Mouse (Mus musculus) c-Kit-positive CD71-positive TER-119-positive erythroid progenitor cells, embryonic 14.5 days (primary cell): Measurements from ENCODE around the gene Vps50.
"Not testable (repeated sequence)": the region's sequence is repeated elsewhere in the genome, so short reads cannot be mapped to it uniquely, and the experiment has no call there.

ENCODE experiments used
- DNase-seq: peaks from one replicate; pipeline ENCODE4 v3.0.0-alpha.2; 2013; ENCODE audit warnings: low spot score

The Vps50 gene

DNA sequence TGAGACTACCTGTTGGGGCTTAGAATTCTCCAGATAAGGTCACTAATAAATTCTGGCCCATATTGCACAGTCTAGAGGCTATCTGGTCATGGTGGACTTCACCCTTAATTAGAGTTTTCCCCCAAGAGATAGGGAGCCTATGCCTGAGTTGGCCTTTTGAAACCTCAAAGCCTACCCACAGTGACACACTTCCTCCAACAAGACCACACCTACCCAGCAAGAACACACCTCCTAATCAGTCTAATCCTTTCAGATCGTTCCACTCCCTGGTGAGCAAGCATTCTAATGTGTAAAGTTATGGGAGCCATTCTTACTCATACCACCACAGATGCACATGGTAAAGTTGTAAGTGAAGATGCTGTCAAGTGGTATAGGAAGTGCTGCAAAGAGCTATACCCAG lies 37.9 kb downstream of the Vps50 start:
- peak; percentile 3 for DNase-seq

DNA sequence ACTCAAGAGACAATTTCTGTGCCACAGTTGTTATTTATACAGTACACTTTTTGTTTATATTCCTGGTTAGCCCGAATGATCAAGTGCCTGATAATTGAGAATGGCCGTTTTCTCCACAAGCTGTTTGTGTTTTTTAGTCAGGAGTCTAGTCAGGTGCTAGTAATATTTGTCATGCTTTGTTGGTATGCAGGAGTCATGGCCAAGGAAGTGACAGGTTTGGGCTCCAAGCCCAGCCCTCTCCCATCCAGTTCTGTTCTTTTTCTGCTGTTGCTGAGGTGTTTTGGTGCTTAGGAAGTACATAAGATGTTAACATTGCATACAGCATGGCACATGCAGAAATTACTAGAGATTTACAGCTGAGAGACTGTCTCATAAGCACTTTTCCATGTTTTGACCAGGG lies 41.3 kb downstream of the Vps50 start:
- no peak for DNase-seq

DNA sequence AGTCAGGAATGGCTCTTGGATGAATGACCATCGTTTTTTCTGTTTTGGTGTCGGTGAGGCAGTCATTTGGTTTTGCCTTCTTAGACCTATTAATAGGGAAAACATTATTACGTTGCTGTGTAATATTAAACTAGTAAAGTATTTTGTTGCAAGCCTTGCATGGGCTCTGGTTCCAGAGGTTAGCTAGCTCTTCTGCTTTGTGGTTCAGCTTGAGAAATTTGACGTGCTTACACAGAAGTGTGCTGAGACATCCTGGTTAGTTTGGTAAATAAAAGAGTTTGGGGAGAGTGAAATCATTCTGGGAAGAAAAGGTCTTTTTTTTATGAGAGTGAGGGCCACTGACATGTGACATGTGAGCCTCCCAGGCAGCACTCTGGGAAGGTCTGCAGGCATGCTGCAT lies 45.7 kb downstream of the Vps50 start:
- no peak for DNase-seq

DNA sequence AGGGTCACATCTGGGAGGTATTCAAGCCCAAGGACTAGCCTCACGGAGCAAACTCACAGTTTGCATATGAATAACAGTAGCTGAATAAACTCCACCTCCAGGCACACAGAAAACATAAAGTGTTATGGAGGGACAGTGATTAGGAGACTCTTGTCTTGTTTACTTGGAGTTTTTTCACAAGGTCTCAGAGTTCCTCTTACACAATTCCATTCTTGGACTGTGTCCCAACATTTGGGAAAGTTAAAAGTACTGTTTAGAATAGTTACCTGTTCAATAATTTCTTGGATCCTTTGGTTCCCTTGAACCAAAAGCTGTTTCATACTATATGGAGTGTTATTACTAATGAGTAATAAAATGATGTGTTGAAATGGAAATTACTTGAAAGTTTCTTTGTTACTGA lies 46.8 kb downstream of the Vps50 start:
- DNase-seq: no peak

DNA sequence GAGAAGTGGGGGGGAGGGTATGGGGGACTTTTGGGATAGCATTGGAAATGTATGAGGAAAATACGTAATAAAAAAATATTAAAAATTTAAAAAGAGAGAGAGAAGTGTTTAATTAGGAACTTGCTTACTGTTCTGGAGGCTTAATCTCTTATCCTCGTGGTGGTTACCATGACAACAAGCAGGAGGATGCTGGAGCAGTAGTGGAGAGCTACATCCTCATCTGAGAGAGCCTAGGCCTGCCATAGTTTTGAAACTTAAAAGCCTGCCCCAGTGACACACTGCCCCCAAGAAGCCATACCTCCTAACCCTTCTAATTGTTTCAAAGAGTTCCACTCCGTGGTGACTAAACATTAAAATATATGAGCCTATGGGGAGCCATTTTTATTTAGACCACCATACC lies 50.8 kb downstream of the Vps50 start:
- DNase-seq: no peak

DNA sequence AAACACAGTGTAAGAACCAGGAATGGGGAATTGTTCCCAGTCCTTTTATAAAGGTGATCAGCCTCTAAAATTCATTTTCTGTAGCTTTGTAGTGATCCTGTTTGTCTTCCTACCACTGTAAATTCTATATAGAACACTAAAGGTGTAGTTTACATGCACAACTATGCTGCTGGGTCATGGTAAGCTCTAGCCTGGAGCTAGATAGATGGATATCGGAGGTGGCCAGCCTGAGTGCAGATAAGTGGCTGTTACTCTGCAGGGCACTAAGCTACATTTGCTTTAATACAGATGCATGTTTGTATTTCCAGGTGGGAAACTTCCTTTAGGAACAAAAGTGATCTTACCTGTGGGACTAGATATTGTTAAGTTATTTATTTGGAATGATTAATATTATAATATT lies 51.8 kb downstream of the Vps50 start:
- no peak for DNase-seq

DNA sequence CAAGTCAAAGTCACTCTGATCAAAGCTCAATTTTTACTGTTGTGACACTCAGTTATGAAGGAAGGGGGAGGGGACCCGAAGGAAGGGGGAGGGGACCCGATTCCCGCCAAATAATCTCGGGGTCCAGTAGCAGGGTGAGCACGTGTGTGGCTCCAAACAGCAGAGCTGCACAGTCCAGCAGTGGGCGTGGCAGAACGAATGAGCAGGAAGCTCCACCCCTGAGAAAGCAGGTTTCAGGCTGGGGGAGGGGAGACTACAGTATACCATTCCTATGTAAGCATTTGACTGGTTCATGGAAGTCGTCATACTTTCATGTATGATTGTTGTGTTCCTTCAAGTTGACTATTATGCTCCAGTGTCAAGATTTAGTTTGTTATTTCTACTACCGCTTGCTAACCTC lies 54.5 kb downstream of the Vps50 start:
- DNase-seq: not testable (repeated sequence)

DNA sequence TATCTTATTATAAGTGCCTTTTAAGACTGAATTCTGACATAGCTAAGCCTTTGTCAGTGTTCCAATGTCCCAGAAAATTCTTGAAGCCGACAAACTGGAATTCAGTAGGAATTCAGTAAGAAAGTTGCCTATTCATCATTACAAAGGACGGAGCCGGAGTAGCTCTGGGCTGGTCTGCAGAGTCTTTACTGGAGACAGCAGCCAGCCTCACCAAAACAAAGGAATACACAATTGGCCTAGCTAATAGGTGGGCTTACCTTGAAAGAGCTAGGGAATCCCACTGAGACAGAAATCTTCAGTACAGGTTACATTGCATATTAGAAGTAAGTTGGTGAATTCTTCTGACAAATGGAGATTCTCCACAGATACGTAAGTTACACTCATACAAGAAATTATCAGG lies 59.0 kb downstream of the Vps50 start:
- DNase-seq: no peak

DNA sequence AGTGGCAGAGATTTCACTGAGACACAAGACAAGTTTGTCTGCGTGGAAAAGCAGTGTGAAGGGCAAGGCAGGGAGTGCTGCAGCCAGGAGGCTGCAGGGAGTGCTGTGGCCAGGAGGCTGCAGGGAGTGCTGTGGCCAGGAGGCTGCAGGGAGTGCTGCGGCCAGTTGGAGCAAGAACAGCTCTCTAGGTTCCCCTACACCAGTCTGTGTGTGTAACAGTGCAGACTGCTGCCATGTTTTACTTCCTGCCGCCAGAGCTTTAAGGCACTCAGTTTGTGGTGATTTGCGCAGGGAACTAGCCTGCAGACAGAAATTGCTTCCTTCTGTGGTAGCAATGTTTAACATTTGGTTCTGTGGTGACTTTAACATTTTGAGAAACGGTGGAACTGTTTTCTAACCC lies 61.8 kb downstream of the Vps50 start:
- no peak for DNase-seq

DNA sequence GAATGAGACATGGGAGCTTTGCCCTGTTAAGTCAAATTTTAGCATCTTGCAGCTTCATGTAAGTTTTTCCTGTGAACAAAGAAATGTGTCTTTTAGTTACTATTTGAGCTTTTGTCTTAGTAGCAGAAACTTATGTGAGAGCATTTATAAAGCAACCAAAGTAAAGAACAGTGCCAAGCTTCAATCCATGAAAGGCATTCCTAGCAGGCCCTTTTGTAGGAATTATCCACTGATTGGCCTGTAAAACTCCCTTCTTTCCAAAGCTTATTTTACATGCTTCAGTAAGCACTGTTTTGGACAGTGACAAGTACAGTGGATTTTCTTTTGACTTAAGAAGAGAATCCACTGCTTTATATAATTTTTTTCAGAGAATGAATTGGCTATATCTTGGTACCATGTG lies 64.1 kb downstream of the Vps50 start:
- DNase-seq: no peak

DNA sequence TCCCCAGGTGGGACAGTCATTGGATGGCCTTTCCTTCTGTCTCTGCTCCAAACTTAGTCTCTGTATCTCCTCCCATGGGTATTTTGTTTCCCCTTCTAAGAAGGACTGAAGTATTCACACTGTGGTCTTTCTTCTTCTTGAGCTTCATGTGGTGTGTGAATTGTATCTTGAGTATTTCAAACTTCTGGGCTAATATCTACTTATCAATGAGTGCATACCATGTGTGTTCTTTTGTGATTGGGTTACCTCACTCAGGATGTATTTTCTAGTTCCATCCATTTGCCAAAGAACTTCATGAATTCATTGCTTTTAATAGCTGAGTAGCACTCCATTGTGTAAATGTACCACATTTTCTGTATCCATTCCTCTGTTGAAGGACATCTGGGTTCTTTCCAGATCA lies 65.9 kb downstream of the Vps50 start:
- not testable (repeated sequence) for DNase-seq

DNA sequence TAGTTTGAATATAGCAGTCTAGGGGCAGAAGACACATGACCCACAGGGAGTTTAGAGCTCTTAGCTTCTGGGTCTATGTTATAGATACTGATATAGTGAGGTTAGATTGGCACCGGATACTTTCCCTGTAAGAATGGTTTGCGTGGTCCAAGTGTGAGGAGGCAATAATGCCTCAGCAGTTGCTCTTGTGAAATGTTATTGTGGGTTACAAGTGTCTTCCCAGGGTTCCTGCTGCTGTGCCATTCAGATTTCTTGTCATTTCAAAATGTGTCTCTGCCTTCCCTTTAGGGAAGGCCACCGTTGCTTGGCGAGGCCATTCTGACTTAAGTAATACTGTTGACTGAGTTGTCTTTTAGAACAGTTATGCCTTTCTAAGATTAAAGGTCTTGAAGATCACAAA lies 66.8 kb downstream of the Vps50 start:
- DNase-seq: no peak

DNA sequence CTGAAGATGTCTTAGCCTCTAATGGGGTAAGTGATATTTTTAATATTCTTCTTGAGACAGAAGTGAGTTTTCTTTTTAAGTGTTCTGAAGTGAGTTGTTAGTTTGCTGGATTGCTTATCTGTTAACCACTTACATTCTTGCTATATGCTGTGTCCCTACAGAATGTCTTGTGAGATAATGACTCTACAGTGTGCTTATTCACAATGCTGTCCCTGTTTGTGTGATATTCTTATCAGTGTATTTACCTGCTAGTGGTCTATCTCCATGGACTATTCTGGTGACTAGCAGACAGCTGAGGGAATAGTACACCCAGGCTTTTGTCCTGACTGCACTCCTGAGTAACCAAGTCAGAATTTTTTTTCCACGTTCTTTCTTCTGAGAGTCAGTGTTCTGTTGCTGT lies 67.5 kb downstream of the Vps50 start:
- DNase-seq: peak; percentile 48

DNA sequence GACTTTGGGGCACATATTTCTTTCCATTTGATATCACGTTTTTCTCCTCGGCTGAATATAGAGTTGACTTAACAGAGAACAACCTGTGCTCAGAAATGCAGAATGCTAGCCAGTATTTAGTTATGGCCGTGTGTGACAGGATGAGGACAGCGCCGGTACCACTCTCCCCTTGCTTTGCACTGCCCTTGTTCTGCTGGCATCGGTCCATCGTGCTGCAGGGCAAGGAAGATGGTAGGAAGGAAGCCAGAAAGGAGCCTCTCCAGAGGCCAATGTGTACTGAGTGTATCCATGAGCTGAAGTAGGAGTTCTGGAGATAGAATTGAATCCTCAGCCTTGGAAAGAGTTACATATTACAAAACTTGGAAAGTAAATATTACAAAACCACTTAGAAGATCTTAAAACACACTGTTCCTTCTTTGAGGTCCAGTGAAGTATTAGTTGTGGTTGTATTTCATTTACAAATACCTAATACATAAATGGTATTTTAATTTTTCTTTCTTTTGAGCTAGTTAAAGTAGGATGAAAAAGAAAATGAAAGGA lies 69.0 kb downstream of the Vps50 start:
- no peak for DNase-seq

DNA sequence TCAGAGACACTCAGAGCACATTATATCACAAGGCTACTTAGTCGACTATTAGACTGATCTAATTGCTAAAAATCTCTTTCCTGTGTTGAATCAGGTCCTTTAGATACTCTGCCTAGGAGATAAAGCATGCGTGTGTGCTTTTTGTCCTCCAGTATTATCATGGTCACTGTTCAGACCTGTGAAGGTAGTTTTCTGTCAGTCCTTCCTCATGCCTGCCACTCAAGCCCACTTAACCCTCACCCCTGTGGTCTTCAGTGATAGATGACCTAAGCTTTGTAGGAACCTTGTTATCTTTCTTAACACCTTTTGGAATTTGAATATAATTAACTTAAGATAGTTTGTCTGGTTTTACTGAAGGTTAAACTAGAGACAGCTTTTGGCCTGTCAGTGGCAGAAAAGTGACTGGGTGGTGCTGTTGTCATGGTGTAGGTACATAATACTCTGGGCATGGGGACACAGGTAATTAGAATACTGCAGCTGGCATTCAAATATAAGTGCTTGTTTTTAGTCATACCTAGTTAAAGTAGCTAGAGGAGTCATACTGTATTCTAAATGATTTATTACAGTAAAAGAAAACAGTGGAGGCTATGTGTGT lies 74.1 kb downstream of the Vps50 start:
- no peak for DNase-seq

DNA sequence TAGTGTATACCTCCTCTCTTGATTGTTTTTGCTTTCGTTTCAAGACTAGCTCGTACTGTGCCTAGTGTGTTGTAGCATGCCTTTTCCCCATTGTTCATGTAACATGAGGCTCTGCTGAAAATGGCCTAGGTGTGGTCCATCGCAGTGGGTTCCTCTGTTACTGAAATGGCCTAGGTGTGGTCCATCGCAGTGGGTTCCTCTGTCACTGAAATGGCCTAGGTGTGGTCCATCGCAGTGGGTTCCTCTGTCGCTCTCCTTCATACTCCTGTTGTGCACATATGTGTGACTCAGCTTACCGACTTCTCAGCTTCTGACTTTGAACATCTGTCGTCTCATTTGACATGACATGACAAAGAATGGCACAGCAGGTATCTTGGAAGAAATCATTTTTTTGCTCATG lies 75.6 kb downstream of the Vps50 start:
- DNase-seq: no peak

DNA sequence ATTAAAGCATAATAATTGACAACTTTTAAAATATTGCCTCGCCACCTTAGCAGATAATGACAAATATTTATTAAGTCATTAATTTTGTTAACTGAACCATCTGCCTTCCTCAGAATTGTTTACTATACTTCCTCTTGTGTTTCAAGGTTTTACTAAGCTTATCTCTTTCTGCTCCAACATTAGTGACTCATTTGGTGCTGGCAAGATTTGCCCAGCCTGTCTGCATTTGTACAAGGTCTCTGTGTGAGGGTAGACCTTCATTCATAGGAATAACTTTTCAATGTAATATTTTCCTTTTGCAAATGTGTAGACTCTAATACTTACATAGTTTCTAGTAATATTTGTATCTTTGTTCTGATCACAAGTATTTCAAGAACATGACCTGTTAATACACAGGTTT lies 87.2 kb downstream of the Vps50 start:
- DNase-seq: no peak

DNA sequence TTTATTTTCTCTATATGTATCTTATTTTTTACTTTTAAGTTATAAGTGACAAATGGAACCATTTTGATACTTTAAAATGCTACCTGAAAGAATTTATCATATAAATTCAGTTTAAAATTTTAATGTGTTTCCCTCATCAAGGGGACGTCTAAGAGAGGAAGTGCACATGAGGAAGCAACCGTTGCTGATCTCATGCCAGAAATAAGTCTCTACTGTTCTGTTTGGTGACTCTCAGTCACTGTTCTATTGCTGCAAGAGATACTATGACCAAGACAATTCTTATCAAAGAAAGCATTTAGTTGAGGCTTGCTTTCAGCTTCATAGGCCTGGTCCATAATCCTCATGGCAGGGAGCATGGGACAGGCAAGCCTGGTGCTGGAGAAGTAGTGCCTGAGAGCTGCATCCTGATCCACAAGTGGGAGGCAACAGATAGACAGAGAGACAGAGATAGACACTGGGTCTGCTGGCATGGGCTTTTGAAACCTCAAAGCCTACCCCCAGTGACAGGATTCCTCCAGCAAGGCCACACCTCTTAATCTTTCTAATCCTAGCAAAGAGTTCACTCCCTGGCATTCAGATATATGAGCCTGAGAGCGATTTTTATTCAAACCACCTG lies 92.2 kb downstream of the Vps50 start:
- no peak for DNase-seq

DNA sequence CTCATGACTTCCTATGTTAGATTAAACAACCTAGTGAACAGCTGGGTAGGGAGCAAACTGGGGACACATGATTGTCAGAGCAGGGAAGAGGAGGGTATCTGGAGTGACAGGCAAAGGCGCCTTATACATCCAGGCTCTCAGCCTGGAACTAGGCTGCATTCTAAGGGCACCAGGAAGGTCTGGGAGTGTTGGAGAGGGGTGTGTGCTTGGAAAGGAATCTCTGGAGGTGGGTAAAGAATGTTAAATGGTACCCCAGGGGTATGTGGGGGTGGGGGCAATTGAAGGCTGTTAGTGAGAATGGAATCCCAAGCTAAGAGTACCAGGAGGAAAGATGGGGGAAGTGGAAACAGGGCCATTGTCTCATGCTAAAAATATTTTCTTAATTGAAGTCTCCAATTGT lies 96.1 kb downstream of the Vps50 start:
- no peak for DNase-seq

DNA sequence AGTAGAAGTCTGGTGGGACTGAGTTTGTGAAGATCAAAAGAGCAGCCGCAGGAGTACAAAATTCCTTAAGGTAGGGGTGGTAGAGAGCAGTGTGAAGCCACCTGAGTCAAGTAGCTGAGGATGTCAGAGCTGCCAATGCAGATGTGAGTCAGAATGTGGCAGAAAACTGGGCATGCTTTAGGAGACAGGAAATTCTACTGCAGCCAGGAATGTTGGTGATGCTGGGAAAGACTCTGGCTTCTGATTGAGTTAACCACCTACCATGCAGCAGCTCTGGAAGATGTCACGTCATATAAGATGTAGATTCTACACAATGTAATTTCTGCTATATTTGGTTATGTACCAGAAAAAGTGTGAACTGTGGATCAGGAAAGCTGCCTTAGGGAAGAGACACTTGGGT lies 114.6 kb downstream of the Vps50 start:
- DNase-seq: no peak

DNA sequence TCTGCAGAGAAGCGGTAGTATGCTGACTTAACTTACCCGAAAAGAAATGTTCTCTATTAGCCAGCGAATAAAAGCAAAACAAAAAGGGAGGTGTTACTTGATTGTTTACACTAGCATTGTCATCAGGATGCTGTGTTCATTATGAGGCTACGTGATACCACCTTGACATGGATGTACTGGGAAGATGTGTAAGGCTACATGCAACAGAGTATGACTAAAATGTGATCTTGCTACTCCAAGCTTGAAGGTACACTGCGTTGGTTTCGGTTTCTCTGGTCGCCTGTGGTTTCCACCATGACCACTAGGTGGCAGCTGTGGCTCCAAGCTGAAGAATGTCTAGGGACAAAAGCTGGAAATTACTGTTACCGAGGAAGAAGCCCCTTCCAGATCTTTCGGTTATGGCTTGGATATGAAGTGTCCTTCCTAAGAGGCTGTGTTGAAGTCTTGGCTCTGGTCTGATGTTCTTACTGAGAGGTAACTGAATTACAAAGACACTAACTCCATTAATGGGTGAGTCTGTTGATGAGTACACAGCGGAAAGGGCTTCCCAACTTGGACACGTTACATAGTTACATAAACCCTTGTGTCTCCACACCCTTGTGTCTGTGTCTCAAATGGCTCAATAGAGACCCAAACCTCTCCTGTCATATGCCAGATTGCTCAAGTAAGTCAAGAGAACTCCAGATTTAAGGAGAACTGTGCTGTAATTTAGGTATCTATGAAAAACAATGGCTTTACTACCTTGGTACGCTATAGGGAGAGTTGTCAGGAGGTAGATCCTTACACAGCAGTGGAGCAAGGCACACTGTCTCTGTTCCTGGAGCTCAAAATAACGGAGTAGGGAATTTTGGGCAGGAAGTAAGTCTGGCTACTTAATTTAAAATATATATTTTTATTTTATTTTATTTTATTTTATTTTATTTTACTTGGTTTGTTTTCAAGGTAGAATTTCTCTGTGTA lies 122.5 kb downstream of the Vps50 start:
- DNase-seq: peak; percentile 30
